Mouse (Mus musculus) bone marrow macrophage, adult 2 months (primary cell): ENCODE measurements around the gene Tssk2. TPM values are rescaled to one million over a fixed set of nuclear protein-coding genes. Genes with fewer than 3 reads are reported as not detected.

Source experiments
- H3K27ac ChIP-seq: 2 replicates; pipeline ENCODE4 v1.5.1; 2012; ENCODE audit warnings: low read depth, low read length; ENCODE audit not compliant: insufficient read depth
- H3K4me1 ChIP-seq: 2 replicates; pipeline ENCODE4 v1.6.1; 2012; ENCODE audit warnings: low read length; ENCODE audit not compliant: control insufficient read depth, insufficient read depth
- H3K4me3 ChIP-seq: 2 replicates; pipeline ENCODE4 v1.5.1; 2012; ENCODE audit warnings: mild to moderate bottlenecking, low read length, moderate library complexity; ENCODE audit not compliant: insufficient read depth
- CTCF ChIP-seq: IDR thresholded peaks from 2 replicates; pipeline ENCODE4 v1.5.1; 2012; ENCODE audit warnings: low read depth, mild to moderate bottlenecking, low read length, moderate library complexity
- POLR2A ChIP-seq: IDR thresholded peaks from 2 replicates; pipeline ENCODE4 v1.6.1; 2012; ENCODE audit warnings: mild to moderate bottlenecking, low read depth, low read length, borderline replicate concordance
- polyA plus RNA-seq: library from polyadenylated mRNA; stranded (reverse); fragments of >200 nt; gene quantifications from 2 replicates; pipeline ENCODE4 v1.2.4, GENCODE M21; 2012; ENCODE audit not compliant: missing spikeins, insufficient read depth, insufficient read length

The Tssk2 gene
- polyA plus RNA-seq, 1 experiment = not detected

DNA sequence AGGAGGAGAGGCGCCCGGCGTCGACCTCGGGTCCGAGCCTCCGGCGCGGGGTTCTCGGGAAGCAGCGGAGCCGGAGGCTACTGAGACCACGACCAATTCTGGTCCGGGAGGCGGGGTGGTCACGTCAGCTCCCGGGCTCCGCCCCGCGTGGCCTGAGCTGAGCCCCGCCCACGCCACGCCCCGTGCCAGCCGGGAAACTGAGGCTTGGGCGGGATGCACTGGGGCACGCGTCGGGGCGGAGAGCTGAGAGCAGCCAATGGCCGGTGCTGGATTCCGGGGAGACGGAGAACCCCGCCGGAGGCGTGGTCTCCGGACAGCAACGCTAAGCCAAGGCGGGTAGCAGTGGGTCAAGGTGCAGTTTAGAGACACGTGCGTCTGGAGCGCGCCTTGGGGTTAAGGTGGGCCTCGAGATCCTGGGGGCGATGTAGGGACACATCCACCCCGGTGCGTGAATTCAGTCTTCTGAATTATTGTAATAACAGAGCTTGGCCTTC lies 29.7 kb downstream of the Tssk2 start, which contains the start of gene Slc25a1:
TSS of gene Slc25a1 (minus strand) at position 133 of the 494 bp plus-strand sequence.
- TF ChIP-seq CTCF (no peak), POLR2A (no peak)
- peaks cover 8% of the 10 kb centered on the region for H3K4me1 ChIP-seq
- H3K4me3 ChIP-seq = peak within 1 kb of the TSS; percentile 74
- peak within 1 kb of the TSS; percentile 81 for H3K27ac ChIP-seq

DNA sequence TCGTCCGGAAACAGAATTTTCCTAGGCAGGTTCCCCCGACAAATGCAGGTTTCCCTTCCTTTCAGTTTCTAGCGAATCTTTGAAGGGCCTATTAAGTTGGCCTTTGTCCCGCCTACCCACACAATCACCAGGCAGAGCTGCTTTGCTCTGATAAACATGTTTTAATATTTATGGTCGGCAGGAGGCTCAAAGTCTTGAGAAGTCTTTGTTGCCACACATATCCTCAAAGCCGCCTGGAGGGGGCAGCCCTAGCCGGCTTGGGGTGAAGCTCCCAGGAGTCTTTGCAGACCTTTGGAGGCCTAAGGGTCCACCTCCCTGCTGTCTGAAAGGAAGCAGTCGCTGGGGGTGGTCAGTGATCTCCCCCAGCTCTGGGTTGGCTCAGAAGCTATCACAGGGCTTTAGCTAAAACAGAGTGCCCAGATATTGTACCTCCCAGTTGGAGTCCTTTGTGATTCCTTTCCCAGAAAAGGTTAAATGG lies 30.2 kb downstream of the Tssk2 start:
- TF ChIP-seq CTCF (peak; percentile 43), POLR2A (no peak)
- H3K4me1 ChIP-seq = peaks cover 8% of the 10 kb centered on the region
- peak overlapping the region; percentile 74 for H3K4me3 ChIP-seq
- peak overlapping the region; percentile 81 for H3K27ac ChIP-seq

DNA sequence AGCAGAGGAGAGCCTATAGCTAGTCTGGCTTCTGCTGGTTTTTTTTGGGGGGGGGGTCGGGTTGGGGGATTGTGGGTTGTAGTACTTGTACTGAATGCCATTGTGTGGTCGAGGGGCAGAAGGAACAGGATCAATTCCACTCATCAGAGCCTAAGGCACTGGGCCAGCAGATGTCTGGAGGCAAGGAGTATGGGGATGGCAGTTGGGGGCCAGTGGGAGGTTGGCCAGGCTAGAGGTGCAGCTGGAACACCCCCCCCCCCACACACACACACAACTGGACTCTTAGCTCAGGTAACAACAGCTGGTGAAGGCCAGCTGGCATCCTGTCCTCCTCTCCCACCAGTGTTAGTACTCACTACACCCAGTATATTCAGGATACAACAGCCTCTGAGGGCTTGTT lies 30.8 kb downstream of the Tssk2 start:
- no peak for TF ChIP-seq POLR2A
- no peak for TF ChIP-seq CTCF
- Histone ChIP-seq H3K4me1 (peaks cover 10% of the 10 kb centered on the region), H3K4me3 (no peak overlapping the region), H3K27ac (peak overlapping the region; percentile 81)

DNA sequence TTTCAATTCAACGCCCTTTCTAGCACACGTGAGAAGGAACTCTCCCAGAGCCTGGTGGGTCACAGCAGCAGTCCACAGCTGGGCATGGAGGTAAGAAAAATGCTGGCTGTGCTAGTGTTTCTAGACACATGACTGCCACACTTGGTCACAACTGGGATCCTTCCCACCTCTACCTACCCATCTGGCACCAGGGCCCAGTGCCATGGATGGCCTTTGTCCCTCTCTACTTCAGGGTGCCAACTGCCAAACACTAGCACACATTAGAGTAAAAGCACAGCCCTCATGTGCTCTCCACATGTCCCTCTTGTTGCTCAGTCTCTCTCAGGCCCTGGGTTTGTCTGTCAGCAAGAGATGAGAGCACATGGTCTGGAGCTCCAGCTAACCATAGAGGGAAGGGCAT lies 31.2 kb downstream of the Tssk2 start:
- Histone ChIP-seq H3K4me3 (no peak overlapping the region), H3K27ac (no peak overlapping the region), H3K4me1 (peaks cover 14% of the 10 kb centered on the region)
- TF ChIP-seq POLR2A (no peak), CTCF (no peak)

DNA sequence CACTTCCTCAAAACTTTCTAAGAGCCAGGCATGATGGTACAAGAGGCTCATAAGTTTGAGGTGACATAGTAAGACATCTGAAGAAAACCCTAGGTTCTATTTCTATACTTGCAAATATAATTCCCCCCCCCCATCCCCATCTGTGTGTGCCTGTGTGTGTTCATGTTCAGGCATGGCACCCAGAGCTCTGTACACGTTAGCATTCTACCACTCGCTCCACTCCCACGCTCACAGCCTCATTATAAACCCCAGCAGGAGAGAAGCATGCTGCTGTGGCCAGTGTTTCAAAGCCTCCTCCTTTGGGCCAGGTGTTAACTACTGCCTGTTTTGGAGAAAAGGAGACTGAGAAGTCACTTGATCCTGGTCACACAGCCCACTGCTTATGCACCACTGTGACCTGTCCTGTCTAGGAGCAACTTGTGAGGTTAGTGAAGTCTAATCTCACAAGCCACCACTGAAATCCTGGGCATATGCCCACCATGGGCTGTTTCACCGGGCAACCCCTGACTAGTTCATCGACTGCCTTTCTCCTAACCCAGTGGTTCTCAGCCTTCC lies 33.5 kb downstream of the Tssk2 start:
- H3K4me3 ChIP-seq = no peak overlapping the region
- peaks cover 17% of the 10 kb centered on the region for H3K4me1 ChIP-seq
- H3K27ac ChIP-seq = no peak overlapping the region
- TF ChIP-seq POLR2A (no peak), CTCF (no peak)

DNA sequence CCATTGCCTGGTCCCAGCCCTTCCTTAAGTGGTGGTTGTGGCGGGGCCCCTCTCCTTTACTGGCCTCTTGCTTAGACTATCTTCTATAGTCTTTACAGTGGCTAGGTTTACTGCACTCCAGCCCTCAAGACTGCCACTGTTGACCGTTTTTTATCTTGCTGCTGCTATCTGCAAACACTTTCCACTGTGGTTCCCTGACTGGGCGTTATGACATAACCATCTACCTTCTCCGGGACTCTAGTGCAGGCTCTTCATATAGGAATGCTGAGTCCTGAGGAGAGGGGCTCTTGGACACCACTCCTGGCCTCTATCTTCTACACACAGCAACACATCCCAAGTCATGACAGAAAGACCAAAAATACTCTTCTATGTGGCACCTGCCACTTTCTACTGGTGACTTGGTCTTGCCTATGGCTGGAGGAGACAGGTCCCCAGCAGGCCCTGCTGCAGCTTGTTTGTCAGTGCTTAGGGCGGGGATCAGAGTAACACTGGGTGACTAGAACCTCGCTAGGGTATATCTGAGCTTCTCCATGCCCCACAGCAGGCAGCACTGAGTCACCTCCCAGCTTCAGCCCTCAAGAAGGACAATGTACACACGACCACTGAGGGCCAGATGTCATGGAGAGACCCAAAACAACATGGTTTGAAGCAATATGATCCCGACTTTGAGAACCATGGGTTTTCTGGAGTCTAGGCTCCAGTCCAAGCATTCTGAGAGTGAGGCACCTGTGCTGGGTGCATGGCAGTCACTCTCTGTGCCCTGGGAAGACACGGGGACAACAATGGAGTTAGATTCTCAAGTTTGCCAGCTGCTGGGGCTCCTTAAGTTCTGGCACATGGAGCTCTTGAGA lies 35.4 kb downstream of the Tssk2 start:
- Histone ChIP-seq H3K4me1 (peaks cover 15% of the 10 kb centered on the region), H3K27ac (no peak overlapping the region), H3K4me3 (no peak overlapping the region)
- TF ChIP-seq POLR2A (no peak), CTCF (no peak)

DNA sequence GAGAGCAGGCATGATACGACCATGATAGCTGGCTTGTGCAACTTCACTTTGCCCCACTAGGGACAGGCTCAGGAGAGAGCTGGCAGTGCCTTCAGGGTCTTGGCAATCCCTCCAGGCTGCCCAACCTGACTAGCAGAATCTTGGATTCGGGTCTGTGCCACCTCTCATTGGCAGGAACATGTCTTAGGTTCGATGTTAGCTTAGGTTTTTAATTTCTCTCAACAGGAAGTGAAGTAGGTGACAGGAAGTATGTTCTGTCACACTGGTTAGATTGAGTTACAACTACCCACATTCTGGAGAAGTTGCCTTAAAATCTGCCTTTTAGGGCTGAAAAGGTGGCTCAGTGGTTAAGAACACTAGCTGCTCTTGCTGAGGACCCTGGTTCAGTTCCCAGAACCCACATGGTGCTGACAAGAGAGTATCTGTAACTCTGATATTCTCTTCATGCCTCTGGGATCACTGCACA lies 36.0 kb downstream of the Tssk2 start:
- TF ChIP-seq CTCF = no peak
- TF ChIP-seq POLR2A = no peak
- Histone ChIP-seq H3K27ac (no peak overlapping the region), H3K4me3 (no peak overlapping the region), H3K4me1 (peaks cover 11% of the 10 kb centered on the region)

DNA sequence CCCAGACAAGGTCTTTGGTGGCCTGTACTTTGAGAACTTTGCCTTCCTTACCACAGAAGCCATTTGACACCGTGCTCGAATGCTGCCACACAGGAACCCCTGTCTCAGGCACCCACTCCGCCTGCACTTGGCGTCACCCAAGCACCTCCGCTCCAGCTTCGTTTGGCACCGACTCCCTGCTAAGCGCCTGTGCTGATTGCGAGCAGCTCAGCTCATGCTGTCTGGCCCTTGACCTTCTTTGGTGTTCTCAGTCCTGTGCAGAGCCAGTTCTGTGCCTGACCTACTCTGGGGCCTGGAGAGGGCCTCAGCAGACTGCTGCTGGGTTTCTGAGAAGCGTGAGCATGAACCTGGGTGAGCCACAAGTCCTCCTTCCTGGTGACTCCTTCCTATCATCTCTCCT lies 38.3 kb downstream of the Tssk2 start:
- no peak overlapping the region for H3K27ac ChIP-seq
- H3K4me3 ChIP-seq = no peak overlapping the region
- H3K4me1 ChIP-seq = peaks cover 11% of the 10 kb centered on the region
- TF ChIP-seq POLR2A (no peak), CTCF (no peak)

DNA sequence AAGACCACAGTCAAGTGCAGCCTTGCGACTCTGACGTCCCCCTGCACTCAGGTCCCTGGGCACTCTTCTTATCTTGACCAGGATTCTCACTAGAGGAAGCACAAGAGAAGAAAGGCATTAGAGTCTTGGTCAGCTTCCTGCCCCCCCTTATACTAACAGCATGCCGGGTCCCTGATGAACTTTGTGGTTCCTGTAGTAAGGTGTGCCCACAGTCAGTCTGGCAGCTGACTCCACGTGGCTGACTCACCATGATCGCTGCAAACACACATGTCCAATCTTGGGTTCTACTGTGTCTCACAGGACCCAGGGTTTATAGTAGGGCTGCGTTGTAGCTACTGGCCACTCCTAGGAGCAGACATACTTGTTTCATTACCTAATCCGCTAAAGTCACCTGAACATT lies 39.8 kb downstream of the Tssk2 start:
- Histone ChIP-seq H3K4me3 (no peak overlapping the region), H3K27ac (no peak overlapping the region), H3K4me1 (peaks cover 11% of the 10 kb centered on the region)
- no peak for TF ChIP-seq CTCF
- TF ChIP-seq POLR2A = no peak

DNA sequence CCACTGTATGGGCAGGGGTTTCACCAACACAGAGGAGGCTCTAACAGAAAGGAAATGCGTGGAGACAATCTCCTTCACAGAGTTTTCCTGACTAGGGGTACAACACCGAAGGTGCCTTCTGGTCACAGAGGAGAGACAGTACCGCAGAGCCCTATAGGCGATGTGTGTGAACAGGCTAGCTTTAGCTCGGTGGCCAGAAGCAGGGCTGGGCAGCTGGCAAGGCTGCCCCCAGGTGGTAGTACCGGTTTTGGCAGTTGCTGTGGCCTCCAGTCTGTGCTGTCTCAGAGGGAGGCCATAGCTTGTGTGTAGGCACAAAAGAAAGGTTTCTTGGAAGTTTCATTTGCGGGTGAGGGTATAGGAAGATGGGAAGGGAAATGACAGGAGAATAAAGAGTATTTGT lies 40.4 kb downstream of the Tssk2 start:
- TF ChIP-seq POLR2A (no peak), CTCF (peak; percentile 56)
- peaks cover 11% of the 10 kb centered on the region for H3K4me1 ChIP-seq
- H3K27ac ChIP-seq = no peak overlapping the region
- no peak overlapping the region for H3K4me3 ChIP-seq
